ENCODE assay signal across 14 mouse cellular contexts in genomic region chr2:75999636-76000035, GRCm38 (mm10). TPM values are rescaled to one million over a fixed set of nuclear protein-coding genes. Genes with fewer than 3 reads are reported as not detected.
A peak's percentile ranks its signal among the peaks of the same experiment; 100 is the strongest.
DNase-seq lines count a peak whose midpoint lies in the region; ATAC-seq and TF ChIP-seq lines count a peak whose summit lies in the region.
"Had no signal": no experiment of that assay in that cellular context is flagged by ENCODE, and none has a peak within 500 bp of the region (broad histone marks: within the 10 kb centered on the region; RNA-seq: fewer than 3 reads in every experiment).

No protein-coding gene starts in this region.

- 30% methylated on average over 12 of the region's 12 CpGs for WGBS in intestine, postnatal 0 days
- 33% methylated on average over 12 of the region's 12 CpGs for WGBS in intestine, embryonic 16.5 days
- WGBS in heart, postnatal 0 days = 33% methylated on average over 12 of the region's 12 CpGs
- 27% methylated on average over 12 of the region's 12 CpGs for WGBS in limb, embryonic 10.5 days

- no peaks in the 10 kb centered on the region for H3K9me3 ChIP-seq in intestine, postnatal 0 days (ENCODE audit: control insufficient read depth)
- no peaks in the 10 kb centered on the region for H3K9me3 ChIP-seq in intestine, embryonic 16.5 days (ENCODE audit: control insufficient read depth, low read length)
- H3K9me3 ChIP-seq in heart, postnatal 0 days (replicated peaks; ENCODE audit: control insufficient read depth, low read length) = no peaks in the 10 kb centered on the region
- no peaks in the 10 kb centered on the region for H3K9me3 ChIP-seq in limb, embryonic 10.5 days (replicated peaks)
- H3K9me3 ChIP-seq: embryonic facial prominence, embryonic 15.5 days; heart, embryonic 15.5 days; lung, embryonic 15.5 days had no signal

- no peak overlapping the region for H3K9ac ChIP-seq in intestine, postnatal 0 days (ENCODE audit: low read depth, low read length)
- H3K9ac ChIP-seq in intestine, embryonic 16.5 days (ENCODE audit: low read depth, low read length) = no peak overlapping the region
- H3K9ac ChIP-seq in heart, postnatal 0 days (replicated peaks; ENCODE audit: low read depth, low read length) = no peak overlapping the region
- H3K9ac ChIP-seq: embryonic facial prominence, embryonic 15.5 days; heart, embryonic 15.5 days; lung, embryonic 15.5 days had no signal

- no peaks in the 10 kb centered on the region for H3K4me1 ChIP-seq in intestine, postnatal 0 days (replicated peaks; ENCODE audit: control insufficient read depth, insufficient read depth, low read length)
- H3K4me1 ChIP-seq in intestine, embryonic 16.5 days (ENCODE audit: control insufficient read depth, insufficient read depth, low read length) = peaks cover 7% of the 10 kb centered on the region; the same call in 1 of the 2 replicates
- peaks cover 15% of the 10 kb centered on the region; the same call in 1 of the 2 replicates for H3K4me1 ChIP-seq in heart, postnatal 0 days (ENCODE audit: control insufficient read depth, insufficient read depth)
- peaks cover 36% of the 10 kb centered on the region for H3K4me1 ChIP-seq in limb, embryonic 10.5 days
- H3K4me1 ChIP-seq: embryonic facial prominence, embryonic 15.5 days had no signal

- no peaks in the 10 kb centered on the region for H3K36me3 ChIP-seq in intestine, postnatal 0 days (ENCODE audit: control insufficient read depth, insufficient read depth)
- no peaks in the 10 kb centered on the region for H3K36me3 ChIP-seq in intestine, embryonic 16.5 days (ENCODE audit: control insufficient read depth, insufficient read depth, low read length)
- no peaks in the 10 kb centered on the region for H3K36me3 ChIP-seq in heart, postnatal 0 days (replicated peaks; ENCODE audit: control insufficient read depth, insufficient read depth, low read length)
- H3K36me3 ChIP-seq in limb, embryonic 10.5 days = no peaks in the 10 kb centered on the region
- H3K36me3 ChIP-seq: embryonic facial prominence, embryonic 15.5 days; heart, embryonic 15.5 days; lung, embryonic 15.5 days had no signal

- H3K27me3 ChIP-seq in intestine, postnatal 0 days (replicated peaks; ENCODE audit: control insufficient read depth, insufficient read depth, low read length) = 0 out of 2 replicates have a peak, but pooled peaks cover 8% of the 10 kb centered on the region
- H3K27me3 ChIP-seq in intestine, embryonic 16.5 days (replicated peaks; ENCODE audit: control insufficient read depth, insufficient read depth, low read length) = no peaks in the 10 kb centered on the region
- no peaks in the 10 kb centered on the region for H3K27me3 ChIP-seq in heart, postnatal 0 days (ENCODE audit: control insufficient read depth, insufficient read depth, low read length)
- H3K27me3 ChIP-seq in limb, embryonic 10.5 days (ENCODE audit: low read depth, poor library complexity, severe bottlenecking) = 0 out of 2 replicates have a peak, but pooled peaks cover 16% of the 10 kb centered on the region
- H3K27me3 ChIP-seq: embryonic facial prominence, embryonic 15.5 days; heart, embryonic 15.5 days; lung, embryonic 15.5 days had no signal

- peak overlapping the region; percentile 5; the same call in 1 of the 2 replicates for H3K27ac ChIP-seq in intestine, postnatal 0 days (ENCODE audit: low read depth, low read length)
- no peak overlapping the region for H3K27ac ChIP-seq in intestine, embryonic 16.5 days (ENCODE audit: low read length)
- no peak overlapping the region for H3K27ac ChIP-seq in heart, postnatal 0 days (ENCODE audit: low read depth)
- H3K27ac ChIP-seq in limb, embryonic 10.5 days = 0 out of 2 replicates have a peak overlapping the region, but pooled peaks have one; percentile 12
- H3K27ac ChIP-seq: embryonic facial prominence, embryonic 15.5 days; heart, embryonic 15.5 days; lung, embryonic 15.5 days had no signal

- no peak for TF ChIP-seq CTCF in intestine, postnatal 0 days (IDR thresholded peaks at IDR 0.05; ENCODE audit: low read depth)
- no peak for TF ChIP-seq CTCF in heart, postnatal 0 days (IDR thresholded peaks at IDR 0.05; ENCODE audit: low read depth)

- no peak for ATAC-seq in intestine, postnatal 0 days
- ATAC-seq in intestine, embryonic 16.5 days = no peak
- ATAC-seq in heart, postnatal 0 days (ENCODE audit: insufficient read depth, low read depth) = peak; percentile 45
- ATAC-seq: activated CD4-positive, CD25-positive, alpha-beta regulatory T cell, adult 4 months had no signal

- TF ChIP-seq EP300 in heart, postnatal 0 days (IDR thresholded peaks at IDR 0.05; ENCODE audit: low read depth) = no peak

- H3K4me2 ChIP-seq in intestine, postnatal 0 days (replicated peaks; ENCODE audit: low read depth) = no peak overlapping the region
- no peak overlapping the region for H3K4me2 ChIP-seq in intestine, embryonic 16.5 days (ENCODE audit: low read depth, low read length)
- H3K4me2 ChIP-seq in heart, postnatal 0 days (ENCODE audit: low read depth, low read length) = no peak overlapping the region
- H3K4me2 ChIP-seq: embryonic facial prominence, embryonic 15.5 days; heart, embryonic 15.5 days; lung, embryonic 15.5 days; midbrain, embryonic 11.5 days had no signal

- no peak overlapping the region for H3K4me3 ChIP-seq in intestine, postnatal 0 days (ENCODE audit: low read depth, low read length)
- H3K4me3 ChIP-seq in intestine, embryonic 16.5 days (ENCODE audit: low read length) = no peak overlapping the region
- H3K4me3 ChIP-seq in heart, postnatal 0 days (ENCODE audit: low read depth, low read length) = no peak overlapping the region
- no peak overlapping the region for H3K4me3 ChIP-seq in limb, embryonic 10.5 days
- H3K4me3 ChIP-seq: embryonic facial prominence, embryonic 15.5 days; heart, embryonic 15.5 days; lung, embryonic 15.5 days had no signal

- peak; percentile 58 for DNase-seq in adrenal gland, postnatal 10 days
- no peak for DNase-seq in adrenal gland, postnatal 4 days (ENCODE audit: low spot score in 2 of 2)
- DNase-seq in heart, postnatal 0 days (ENCODE audit: low spot score) = no peak
- no peak for DNase-seq in limb, embryonic 10.5 days (ENCODE audit: low spot score)
- no peak for DNase-seq in thymus, postnatal 4 days
- no peak for DNase-seq in adipocyte (ENCODE audit: low spot score)
- DNase-seq: right cerebral cortex, adult 18-20 months had no signal

RNA-seq across cellular contexts. Expression of gene Ttc30a1, which starts 17.9 kb away (rescaled TPM):
- 1 to 10 TPM; 2.4 to 4.5 TPM for total RNA-seq in adrenal gland, postnatal 10 days (2021)
- total RNA-seq in adrenal gland, postnatal 4 days (2021) = 1 to 10 TPM; 4.1 to 4.2 TPM
- polyA plus RNA-seq in intestine, postnatal 0 days (2015; fragmentation: Nextera tagmentation; extraction: Ambion mirVana) = 2.4 and 2.6 TPM in 2 replicates
- 5.1 and 5.2 TPM in 2 replicates for polyA plus RNA-seq in intestine, embryonic 16.5 days (2015; fragmentation: Nextera tagmentation; extraction: Ambion mirVana)
- total RNA-seq in heart, postnatal 0 days (2014; rRNA removed; ENCODE audit: low replicate concordance) = 7.3 and 9.4 TPM in 2 replicates
- polyA plus RNA-seq in heart, postnatal 0 days (2015; fragmentation: Nextera tagmentation; extraction: Ambion mirVana) = 3.3 and 3.7 TPM in 2 replicates
- 10.1 and 10.2 TPM in 2 replicates for polyA plus RNA-seq in limb, embryonic 10.5 days (2016; fragmentation: Nextera tagmentation; extraction: Ambion mirVana)

RNA-seq across cellular contexts. Expression of gene Ttc30a2, which starts 21.7 kb away (rescaled TPM):
- 1 to 10 TPM in 1 of 2 experiments, under 1 TPM in 1; 0.78 to 1.2 TPM for total RNA-seq in adrenal gland, postnatal 10 days (2021)
- total RNA-seq in adrenal gland, postnatal 4 days (2021) = under 1 TPM; 0.59 to 0.87 TPM
- polyA plus RNA-seq in intestine, postnatal 0 days (2015; fragmentation: Nextera tagmentation; extraction: Ambion mirVana) = 0.13 and 0.23 TPM in 2 replicates
- 0.15 and 0.22 TPM in 2 replicates for polyA plus RNA-seq in intestine, embryonic 16.5 days (2015; fragmentation: Nextera tagmentation; extraction: Ambion mirVana)
- total RNA-seq in heart, postnatal 0 days (2014; rRNA removed; ENCODE audit: low replicate concordance) = 0.23 and 2.6 TPM in 2 replicates
- 1.2 and 1.4 TPM in 2 replicates for polyA plus RNA-seq in heart, postnatal 0 days (2015; fragmentation: Nextera tagmentation; extraction: Ambion mirVana)
- polyA plus RNA-seq in limb, embryonic 10.5 days (2016; fragmentation: Nextera tagmentation; extraction: Ambion mirVana) = 0.11 and 0.85 TPM in 2 replicates
- polyA plus RNA-seq: activated CD4-positive, CD25-positive, alpha-beta regulatory T cell, adult 4 months had no signal

Comparison
In these comparisons a context has a peak if more than half of its experiments do, and no peak if none do; other contexts are left out.
1. H3K27ac ChIP-seq: peak in intestine, postnatal 0 days (single experiment) and limb, embryonic 10.5 days (single experiment); none in intestine, embryonic 16.5 days (single experiment) and heart, postnatal 0 days (single experiment).